Comparison of ENCODE assay signal across 21 mouse cellular contexts in the genomic region with DNA sequence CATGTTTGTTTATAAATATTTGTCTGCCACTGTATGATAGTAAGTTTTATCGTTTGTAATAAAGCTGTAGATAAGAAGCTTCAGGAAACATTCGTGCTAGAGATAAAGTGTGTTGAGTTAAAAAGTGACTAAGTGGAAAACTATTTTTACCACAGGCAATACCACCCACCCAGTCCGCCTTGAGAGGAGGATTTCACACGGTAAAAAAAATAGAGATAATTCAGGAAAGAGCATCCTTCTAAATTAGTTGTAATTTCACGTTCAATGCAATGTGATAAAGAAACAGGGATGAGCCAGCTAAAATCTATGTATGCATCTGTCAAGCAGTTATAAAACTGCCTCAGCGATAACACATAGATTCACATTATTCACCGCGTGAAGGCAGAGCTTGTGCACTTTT. TPM values are rescaled to one million over a fixed set of nuclear protein-coding genes. Genes with fewer than 3 reads are reported as not detected.
"Had no signal": no experiment of that assay in that cellular context is flagged by ENCODE, and none has a peak within 500 bp of the region (broad histone marks: within the 10 kb centered on the region; RNA-seq: fewer than 3 reads in every experiment).

No protein-coding gene starts in this region.

- DNase-seq: kidney, adult 11 months; kidney, adult 9 months; kidney, postnatal 36 days; lung, embryonic 14.5 days; lung, postnatal 10 days; retina, postnatal 1 day had no signal

- H3K36me3 ChIP-seq: limb, embryonic 15.5 days; liver, embryonic 12.5 days; midbrain, embryonic 15.5 days; neural tube, embryonic 12.5 days had no signal

- H3K4me1 ChIP-seq: limb, embryonic 15.5 days; liver, embryonic 12.5 days; megakaryocyte, embryonic 14.5 days; midbrain, embryonic 15.5 days; neural tube, embryonic 12.5 days had no signal

- H3K4me2 ChIP-seq: limb, embryonic 15.5 days; liver, embryonic 12.5 days; lung, embryonic 14.5 days; midbrain, embryonic 11.5 days; midbrain, embryonic 15.5 days; neural tube, embryonic 12.5 days had no signal

- H3K9ac ChIP-seq: limb, embryonic 15.5 days; liver, embryonic 12.5 days; lung, embryonic 14.5 days; midbrain, embryonic 15.5 days; neural tube, embryonic 12.5 days had no signal

- H3K27me3 ChIP-seq: limb, embryonic 15.5 days; liver, embryonic 12.5 days; megakaryocyte, embryonic 14.5 days; midbrain, embryonic 15.5 days; neural tube, embryonic 12.5 days had no signal

- H3K4me3 ChIP-seq: layer of hippocampus, adult 2 months; limb, embryonic 15.5 days; liver, embryonic 12.5 days; megakaryocyte, embryonic 14.5 days; midbrain, embryonic 15.5 days; neural tube, embryonic 12.5 days had no signal

- H3K9me3 ChIP-seq: limb, embryonic 15.5 days; midbrain, embryonic 15.5 days had no signal

- H3K27ac ChIP-seq: kidney, postnatal 0 days; layer of hippocampus, adult 2 months; limb, embryonic 15.5 days; liver, embryonic 12.5 days; macrophage; midbrain, embryonic 15.5 days; neural tube, embryonic 12.5 days had no signal

- ATAC-seq: liver, embryonic 12.5 days; midbrain, embryonic 15.5 days had no signal

RNA-seq across cellular contexts. Expression of gene 4933416C03Rik, which starts 3.3 kb away (rescaled TPM):
- total RNA-seq: layer of hippocampus, adult 2 months; layer of hippocampus, postnatal 14 days; left cerebral cortex, adult 8-10 months had no signal
- polyA plus RNA-seq: kidney, postnatal 0 days; limb, embryonic 11.5 days; limb, embryonic 15.5 days; liver, embryonic 12.5 days; liver, embryonic 16.5 days; lung, embryonic 14.5 days; macrophage; small intestine, adult 2 months; stomach, embryonic 16.5 days had no signal
